Mouse (Mus musculus) heart, postnatal 14 days (tissue): ENCODE results near the gene Akap8l. TPM values are rescaled to one million over a fixed set of nuclear protein-coding genes. Genes with fewer than 3 reads are reported as not detected.

Experiments
- DNase-seq, 2 experiments: peaks; one replicate each; pipeline ENCODE4 v3.0.0; 2021 to 2022
- intact Hi-C: fragments of 180-260 bp; cut with DNase I; formaldehyde crosslinking; loops from one replicate; pipeline ENCODE4 v1.15.1; 2025
- long read RNA-seq, 2 experiments: library from polyadenylated mRNA; stranded (forward); transcript quantifications; one replicate each; pipeline ENCODE4 v2.0.0; 2021
- total RNA-seq, 2 experiments: library from RNA; stranded (reverse); gene quantifications; 2 replicates each; pipeline ENCODE4 v1.2.3; 2021

The Akap8l gene
- total RNA-seq: 10 to 100 TPM; 49.2 to 57.1 TPM
- long read RNA-seq, experiment 1, transcript Akap8l-201 (14 exons, 2,102 nt): major isoform, 32 of 61 reads
- long read RNA-seq, experiment 1, transcript Akap8l-209 (15 exons, 1,987 nt): minor isoform, 8 of 61 reads
- long read RNA-seq, experiment 1, partial matches to known transcripts: 6 of 61 reads
- long read RNA-seq, experiment 1, other reads (novel, unspliced or antisense): 15 of 61 reads
- long read RNA-seq, experiment 2, full-length matches to known transcripts: 30 of 43 reads
- long read RNA-seq, experiment 2, partial matches to known transcripts: 1 of 43 reads
- long read RNA-seq, experiment 2, other reads (novel, unspliced or antisense): 12 of 43 reads

GRCm38 (mm10) chr17:32350382-32350983, at the start of gene Akap8l:
Gene Akap8l, minus strand, starts transcription at chr17:32350607.
- intact Hi-C loops: no loop called here
- DNase-seq: peak; percentile 93 to 96

DNA sequence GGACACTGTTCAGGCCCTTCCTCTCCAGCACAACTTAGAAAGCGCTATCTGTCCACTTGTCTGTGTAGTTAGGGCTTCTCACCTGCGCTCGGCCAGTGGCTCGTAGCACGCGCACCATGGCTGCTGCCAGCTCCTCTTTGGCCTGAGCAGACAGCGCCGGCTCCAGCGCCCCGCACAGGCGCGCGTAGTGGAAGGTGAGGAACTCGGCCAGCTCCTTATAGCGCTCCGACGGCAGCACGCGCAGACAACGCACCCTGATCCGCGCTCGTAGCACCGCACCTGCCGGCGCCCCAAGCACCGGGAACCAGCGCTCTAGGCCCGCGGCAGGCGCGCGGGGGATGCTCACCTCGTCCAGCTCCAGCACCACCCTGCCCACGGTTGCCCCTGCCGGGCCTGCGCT, 45.9 kb upstream of the Akap8l start:
- intact Hi-C loops: no loop called here
- no peak for DNase-seq

GRCm38 (mm10) chr17:32393944-32394343, 43.5 kb upstream of the Akap8l start:
- intact Hi-C loops: loop anchor here (5.0 kb wide), 1 partner anchor 98 kb away; no protein-coding TSS in a partner anchor
- DNase-seq: no peak

DNA sequence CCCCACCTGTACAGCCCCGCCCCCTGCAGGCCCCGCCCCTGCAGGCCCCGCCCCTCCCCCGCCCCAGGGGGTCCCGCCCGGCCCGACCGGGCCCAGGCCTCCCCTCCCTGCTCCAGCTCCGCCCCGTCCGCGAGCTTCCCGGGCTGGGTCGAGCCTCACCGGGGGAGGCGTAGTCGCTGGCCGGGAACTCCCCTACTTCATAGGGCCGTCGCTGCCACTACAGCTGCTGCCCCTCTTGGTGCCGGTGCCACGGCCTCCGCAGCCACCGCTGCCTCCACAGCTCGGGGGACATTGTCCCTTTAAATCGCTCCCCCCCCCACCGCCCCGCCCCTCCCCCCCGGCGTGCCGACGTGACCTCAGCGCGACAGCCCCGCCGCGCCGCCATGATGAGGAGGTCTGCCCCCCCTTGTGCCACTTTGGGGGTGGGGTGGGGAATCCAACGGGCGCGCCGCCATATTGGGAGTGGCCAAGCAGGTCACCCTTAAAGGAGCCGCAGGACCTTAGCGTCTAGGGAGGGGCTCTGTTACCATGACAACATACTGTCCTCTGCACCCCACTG, 38.8 kb upstream of the Akap8l start, which contains the start of gene Wiz:
Gene Wiz, minus strand, starts transcription at position 339 of the 559 bp plus-strand sequence.
- peak; percentile 95 to 97 for DNase-seq
- intact Hi-C loops: no loop called here

GRCm38 (mm10) chr17:32388370-32389100, 38.1 kb upstream of the Akap8l start:
- DNase-seq: no peak

DNA sequence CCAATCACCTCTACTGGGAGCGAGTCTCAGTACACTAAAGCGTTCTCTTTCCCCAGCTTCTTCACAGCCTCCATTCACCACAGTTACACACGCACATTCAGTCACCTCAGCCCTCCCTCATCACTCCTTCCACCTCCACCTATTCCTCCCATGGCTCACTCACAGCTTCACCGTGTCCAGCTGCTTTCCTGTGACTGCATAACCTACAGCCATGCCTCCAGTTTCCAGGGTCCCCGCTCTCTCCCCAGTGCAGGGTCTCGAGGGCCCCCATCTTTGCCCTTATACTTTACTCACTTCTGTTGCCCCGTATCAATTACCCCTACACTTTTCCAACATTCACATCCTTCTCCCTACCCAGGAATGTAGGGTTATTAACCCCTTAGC, 37.6 kb upstream of the Akap8l start:
- DNase-seq: no peak
- intact Hi-C loops: no loop called here

More at GRCm38 (mm10) chr17:32388370-32389100, 38.1 kb upstream of the Akap8l start:
- intact Hi-C loops: no loop called here

- intact Hi-C loops: no loop called here
- DNase-seq: no peak
Observed at GRCm38 (mm10) chr17:32386659-32387432, 36.4 kb upstream of the Akap8l start.

DNA sequence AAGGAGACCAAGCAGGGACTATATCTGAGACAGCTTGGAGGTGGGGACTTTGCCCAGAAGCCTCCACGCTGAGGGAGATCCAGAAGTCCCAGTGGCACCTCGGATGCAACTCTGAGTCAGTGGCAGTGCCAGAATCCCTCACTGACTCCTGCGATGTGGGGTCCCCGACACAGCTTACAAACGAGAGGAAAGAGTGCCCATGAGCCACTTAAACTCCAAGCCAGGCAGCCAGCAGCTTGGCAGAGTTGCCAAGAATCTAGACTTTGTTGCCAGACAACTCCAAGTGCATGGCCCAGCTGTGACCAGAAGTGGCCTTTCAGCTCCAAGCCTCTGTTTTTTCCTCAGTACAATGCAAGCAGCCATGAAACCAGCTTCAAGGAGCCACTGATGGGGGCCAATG, 33.3 kb upstream of the Akap8l start:
- DNase-seq: peak in 1 of 2 experiments; percentile 57
- intact Hi-C loops: no loop called here

DNA sequence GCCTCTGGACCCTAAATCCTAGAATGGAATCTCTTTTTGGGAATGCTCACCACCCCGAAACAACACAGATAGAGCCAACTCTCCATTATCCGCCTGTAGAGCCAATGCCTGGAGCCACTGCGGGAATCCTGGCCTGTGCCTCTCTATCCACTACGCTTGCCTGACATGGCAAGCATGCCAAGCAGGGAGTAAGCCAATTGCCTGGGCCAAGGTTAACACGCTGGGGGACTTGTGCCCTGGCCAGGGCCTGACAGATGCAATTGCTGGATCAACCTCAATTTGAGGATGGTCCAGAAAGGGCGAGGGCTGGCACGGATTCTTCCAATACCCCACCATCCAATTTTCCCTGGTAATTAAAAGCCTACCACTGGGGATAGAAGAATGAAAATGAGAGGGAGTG, 32.2 kb upstream of the Akap8l start:
- DNase-seq: peak in 1 of 2 experiments; percentile 60
- intact Hi-C loops: no loop called here

GRCm38 (mm10) chr17:32378786-32379185, 28.4 kb upstream of the Akap8l start:
- no peak for DNase-seq
- intact Hi-C loops: no loop called here

DNA sequence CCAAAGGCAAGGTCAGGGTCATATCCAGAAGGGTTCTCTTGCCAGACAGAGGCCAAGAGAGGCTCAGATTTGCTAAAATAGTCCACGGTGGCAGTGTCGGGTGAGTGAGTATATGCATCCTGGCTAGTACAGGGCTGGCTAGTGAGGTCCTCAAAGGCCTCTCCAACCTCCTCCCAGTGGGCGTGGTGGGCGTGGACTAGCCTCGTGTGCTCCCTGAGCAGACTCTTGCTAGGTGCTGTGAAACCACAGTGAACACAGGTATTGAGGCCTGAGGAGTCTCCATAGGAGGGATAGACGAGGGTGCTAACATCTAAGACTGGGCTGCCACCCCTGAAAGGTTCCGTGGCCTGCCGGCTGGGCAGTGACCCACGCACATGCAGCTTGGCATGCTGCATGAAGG, 26.7 kb upstream of the Akap8l start:
- intact Hi-C loops: loop anchor here (1.0 kb wide), 1 partner anchor 10 kb away; no protein-coding TSS in a partner anchor
- DNase-seq: no peak

DNA sequence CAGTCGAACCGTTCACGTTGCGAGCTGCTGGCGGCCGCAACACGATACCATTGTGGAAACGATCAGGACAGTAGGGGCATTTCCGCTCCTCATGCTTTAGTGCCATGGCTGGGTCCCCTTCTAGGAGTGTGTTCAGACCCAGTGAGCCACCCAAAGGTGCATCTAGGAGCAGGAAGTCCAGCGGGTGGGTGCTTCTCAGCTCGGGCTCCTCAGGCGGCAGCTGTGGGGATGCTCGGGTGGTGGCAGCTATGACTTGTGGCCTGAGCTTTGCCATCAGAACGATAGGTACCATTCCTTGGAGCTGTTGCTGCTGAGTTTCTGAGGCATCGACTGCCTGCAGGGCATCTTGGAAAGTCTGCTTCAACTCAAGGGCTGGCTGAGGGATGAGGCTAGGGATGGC, 26.1 kb upstream of the Akap8l start:
- DNase-seq: no peak
- intact Hi-C loops: no loop called here

GRCm38 (mm10) chr17:32368991-32369578, 18.7 kb upstream of the Akap8l start:
- DNase-seq: no peak
- intact Hi-C loops: no loop called here

DNA sequence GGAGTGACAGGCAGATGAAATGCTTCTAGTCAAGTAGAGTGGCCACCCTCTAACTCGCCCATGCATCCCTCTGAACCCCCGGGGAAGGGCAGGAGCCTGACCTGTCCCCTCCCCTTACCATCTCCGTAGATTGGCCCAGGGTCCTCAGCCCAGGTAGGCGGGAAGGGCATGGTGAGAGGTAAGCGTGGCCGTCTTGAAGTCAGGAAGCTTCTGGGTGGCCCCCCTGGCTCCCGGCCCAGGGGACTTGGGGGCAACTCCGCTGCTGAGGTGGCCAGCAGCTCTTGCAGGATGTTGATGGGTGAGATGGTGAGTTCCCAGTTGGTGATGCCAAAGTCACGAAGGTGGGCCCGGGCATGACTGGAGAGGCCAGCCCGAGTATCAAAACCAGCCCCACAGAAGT, 17.3 kb upstream of the Akap8l start:
- DNase-seq: no peak
- intact Hi-C loops: loop anchor here (1.0 kb wide), 1 partner anchor 10 kb away; no protein-coding TSS in a partner anchor

GRCm38 (mm10) chr17:32365296-32365695, 14.9 kb upstream of the Akap8l start:
- intact Hi-C loops: no loop called here
- DNase-seq: no peak

DNA sequence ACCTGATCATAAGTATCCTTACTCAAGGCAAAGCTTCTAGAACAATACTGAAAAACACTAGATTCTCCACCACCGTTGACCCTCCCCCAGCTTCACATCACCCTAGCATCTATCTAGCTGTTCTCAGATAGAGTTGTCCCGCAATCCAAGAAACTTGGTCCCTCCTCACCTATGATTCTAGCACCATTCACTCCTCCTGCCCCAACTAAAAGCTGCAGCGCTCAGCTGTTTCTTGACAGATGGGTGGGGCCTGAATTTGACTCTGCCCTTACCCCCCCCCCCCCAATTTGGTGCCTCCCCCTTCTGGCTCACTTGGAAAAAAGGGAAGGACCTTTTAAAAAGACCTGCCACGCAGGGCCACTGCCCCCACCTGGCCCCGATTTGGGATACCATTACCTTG, 14.4 kb upstream of the Akap8l start:
- no peak for DNase-seq
- intact Hi-C loops: no loop called here

- DNase-seq: peak; percentile 93 to 94
- intact Hi-C loops: no loop called here
Observed at GRCm38 (mm10) chr17:32364331-32364730, 13.9 kb upstream of the Akap8l start.

GRCm38 (mm10) chr17:32363821-32364301, 13.5 kb upstream of the Akap8l start:
- intact Hi-C loops: no loop called here

GRCm38 (mm10) chr17:32362686-32363085, 12.3 kb upstream of the Akap8l start:
- DNase-seq: no peak
- intact Hi-C loops: no loop called here

More at GRCm38 (mm10) chr17:32363821-32364301, 13.5 kb upstream of the Akap8l start:
- no peak for DNase-seq
